24 mouse cellular contexts compared by ENCODE assay signal in genomic region chr6:51067332-51067731, GRCm38 (mm10).
DNase-seq lines count a peak whose midpoint lies in the region; ATAC-seq lines count a peak whose summit lies in the region.
"Had no signal": no experiment of that assay in that cellular context is flagged by ENCODE, and none has a peak within 500 bp of the region (broad histone marks: within the 10 kb centered on the region; RNA-seq: fewer than 3 reads in every experiment).

No protein-coding gene starts in this region.

- H3K9me3 ChIP-seq in midbrain, embryonic 12.5 days: no peaks in the 10 kb centered on the region
- H3K9me3 ChIP-seq in midbrain, embryonic 16.5 days (replicated peaks; ENCODE audit: control insufficient read depth, low read length, poor library complexity, severe bottlenecking): no peaks in the 10 kb centered on the region
- H3K9me3 ChIP-seq in embryonic facial prominence, embryonic 13.5 days: no peaks in the 10 kb centered on the region
- no peaks in the 10 kb centered on the region for H3K9me3 ChIP-seq in forebrain, embryonic 14.5 days (replicated peaks; ENCODE audit: control insufficient read depth, low read length)
- H3K9me3 ChIP-seq: embryonic facial prominence, embryonic 15.5 days; G1E; heart, embryonic 13.5 days; hindbrain, embryonic 15.5 days; limb, embryonic 15.5 days; megakaryocyte, embryonic 14.5 days had no signal

- no peaks in the 10 kb centered on the region for H3K36me3 ChIP-seq in midbrain, embryonic 12.5 days
- H3K36me3 ChIP-seq in midbrain, embryonic 16.5 days (ENCODE audit: control insufficient read depth, insufficient read depth, low read length): no peaks in the 10 kb centered on the region
- H3K36me3 ChIP-seq in embryonic facial prominence, embryonic 13.5 days: no peaks in the 10 kb centered on the region
- H3K36me3 ChIP-seq in forebrain, embryonic 14.5 days (ENCODE audit: control insufficient read depth, insufficient read depth, low read length): no peaks in the 10 kb centered on the region
- H3K36me3 ChIP-seq: embryonic facial prominence, embryonic 15.5 days; G1E; heart, embryonic 13.5 days; hindbrain, embryonic 15.5 days; limb, embryonic 15.5 days had no signal

- no peak overlapping the region for H3K4me3 ChIP-seq in midbrain, embryonic 12.5 days
- H3K4me3 ChIP-seq in midbrain, embryonic 16.5 days (ENCODE audit: low read depth, low read length): no peak overlapping the region
- no peak overlapping the region for H3K4me3 ChIP-seq in embryonic facial prominence, embryonic 13.5 days
- no peak overlapping the region for H3K4me3 ChIP-seq in forebrain, embryonic 14.5 days (ENCODE audit: low read depth, low read length)
- H3K4me3 ChIP-seq: embryonic facial prominence, embryonic 15.5 days; heart, embryonic 13.5 days; hindbrain, embryonic 15.5 days; limb, embryonic 15.5 days; megakaryocyte, embryonic 14.5 days had no signal

- H3K27ac ChIP-seq in midbrain, embryonic 12.5 days (replicated peaks): peak overlapping the region; percentile 36; the same call in 1 of the 2 replicates
- H3K27ac ChIP-seq in midbrain, embryonic 16.5 days (ENCODE audit: low read length): no peak overlapping the region
- peak overlapping the region; percentile 89; the same call in 1 of the 2 replicates for H3K27ac ChIP-seq in embryonic facial prominence, embryonic 13.5 days
- H3K27ac ChIP-seq in forebrain, embryonic 14.5 days (ENCODE audit: low read depth, low read length): peak overlapping the region; percentile 59; the same call in 1 of the 2 replicates
- H3K27ac ChIP-seq: heart, embryonic 13.5 days; hindbrain, embryonic 15.5 days; limb, embryonic 15.5 days; liver, embryonic 14.5 days had no signal

- ATAC-seq in midbrain, embryonic 12.5 days (ENCODE audit: low FRiP score, low read depth): no peak
- ATAC-seq in midbrain, embryonic 16.5 days: no peak
- no peak for ATAC-seq in embryonic facial prominence, embryonic 13.5 days (ENCODE audit: insufficient number of reproducible peaks, insufficient read depth, low FRiP score, low TSS enrichment, low read depth)
- peak; percentile 63 for ATAC-seq in forebrain, embryonic 14.5 days
- ATAC-seq: Patski had no signal

- H3K4me1 ChIP-seq in midbrain, embryonic 12.5 days: peaks cover 33% of the 10 kb centered on the region
- H3K4me1 ChIP-seq in midbrain, embryonic 16.5 days (ENCODE audit: control insufficient read depth, insufficient read depth, low read length): no peaks in the 10 kb centered on the region; the same call in 1 of the 2 replicates
- peaks cover 46% of the 10 kb centered on the region for H3K4me1 ChIP-seq in embryonic facial prominence, embryonic 13.5 days
- peaks cover 24% of the 10 kb centered on the region; the same call in 1 of the 2 replicates for H3K4me1 ChIP-seq in forebrain, embryonic 14.5 days (ENCODE audit: control insufficient read depth, insufficient read depth, low read length)
- H3K4me1 ChIP-seq: megakaryocyte, embryonic 14.5 days had no signal

- H3K4me2 ChIP-seq in midbrain, embryonic 12.5 days (replicated peaks): no peak overlapping the region
- no peak overlapping the region for H3K4me2 ChIP-seq in midbrain, embryonic 16.5 days (ENCODE audit: low read length)
- no peak overlapping the region for H3K4me2 ChIP-seq in embryonic facial prominence, embryonic 13.5 days
- no peak overlapping the region for H3K4me2 ChIP-seq in forebrain, embryonic 14.5 days (ENCODE audit: low read length)
- H3K4me2 ChIP-seq: embryonic facial prominence, embryonic 15.5 days; heart, embryonic 13.5 days; hindbrain, embryonic 15.5 days; limb, embryonic 15.5 days; lung, embryonic 14.5 days had no signal

- H3K27me3 ChIP-seq in midbrain, embryonic 12.5 days: no peaks in the 10 kb centered on the region
- H3K27me3 ChIP-seq in midbrain, embryonic 16.5 days (ENCODE audit: control insufficient read depth, insufficient read depth, low read depth, low read length): no peaks in the 10 kb centered on the region
- H3K27me3 ChIP-seq in embryonic facial prominence, embryonic 13.5 days: no peaks in the 10 kb centered on the region
- no peaks in the 10 kb centered on the region for H3K27me3 ChIP-seq in forebrain, embryonic 14.5 days (replicated peaks; ENCODE audit: control insufficient read depth, insufficient read depth, low read length)
- H3K27me3 ChIP-seq: CH12.LX; embryonic facial prominence, embryonic 15.5 days; hindbrain, embryonic 15.5 days; limb, embryonic 15.5 days; Patski had no signal

- no peak overlapping the region for H3K9ac ChIP-seq in midbrain, embryonic 12.5 days (replicated peaks)
- no peak overlapping the region for H3K9ac ChIP-seq in midbrain, embryonic 16.5 days (ENCODE audit: low read depth, low read length)
- no peak overlapping the region for H3K9ac ChIP-seq in embryonic facial prominence, embryonic 13.5 days
- H3K9ac ChIP-seq in forebrain, embryonic 14.5 days (ENCODE audit: low read length): no peak overlapping the region
- H3K9ac ChIP-seq: embryonic facial prominence, embryonic 15.5 days; heart, embryonic 13.5 days; hindbrain, embryonic 15.5 days; limb, embryonic 15.5 days; liver, embryonic 14.5 days; lung, embryonic 14.5 days had no signal

- DNase-seq in forebrain, embryonic 14.5 days (ENCODE audit: low spot score): no peak
- DNase-seq in kidney, adult 9 months: no peak
- no peak for DNase-seq in layer of hippocampus, postnatal 10 days (ENCODE audit: low spot score in 2 of 2)
- no peak for DNase-seq in adrenal gland, adult 2 months
- DNase-seq: adrenal gland, adult 8-10 months; B cell, adult 2 months; cerebellum, adult 18-20 months; cerebellum, postnatal 14 days; gastrocnemius, postnatal 10 days; kidney, postnatal 10 days; lung, embryonic 14.5 days; retina, postnatal 1 day had no signal

- 76% methylated on average over 11 of the region's 11 CpGs for WGBS in midbrain, embryonic 12.5 days
- WGBS in midbrain, embryonic 16.5 days: 59% methylated on average over 11 of the region's 11 CpGs
- WGBS in embryonic facial prominence, embryonic 13.5 days: 87% methylated on average over 11 of the region's 11 CpGs
- 10% methylated on average over 11 of the region's 11 CpGs for WGBS in forebrain, embryonic 14.5 days
